Mouse (Mus musculus) heart, embryonic 16.5 days (tissue): ENCODE measurements at regions not wholly inside any gene's neighbourhood (a gene's known extent, or its start where the extent isn't known, plus 50 kb on each side); places are given as distances from the start of the nearest gene placed in this dataset.

ENCODE experiments used
- ATAC-seq: fragments of 200-750 bp; cut with Nextera tagmentation; replicated peaks from 2 replicates; pipeline ENCODE4 v1.8.0; 2017; ENCODE audit warnings: moderate number of reproducible peaks; ENCODE audit not compliant: insufficient read depth, low FRiP score; ENCODE audit errors: extremely low read depth
- H3K27ac ChIP-seq: fragments of 300-500 bp; sonication (generic); 2 replicates; pipeline ENCODE4 v1.5.1; 2014; ENCODE audit warnings: mild to moderate bottlenecking, low read length, control low read depth, moderate library complexity
- H3K27me3 ChIP-seq: fragments of 300-500 bp; sonication (generic); 2 replicates; pipeline ENCODE4 v1.6.1; 2014; ENCODE audit warnings: low read length, mixed read lengths; ENCODE audit not compliant: control insufficient read depth, insufficient read depth
- H3K36me3 ChIP-seq: fragments of 300-500 bp; sonication (generic); 2 replicates; pipeline ENCODE4 v1.6.1; 2014; ENCODE audit not compliant: control insufficient read depth, insufficient read depth
- H3K4me1 ChIP-seq: fragments of 300-500 bp; sonication (generic); 2 replicates; pipeline ENCODE4 v1.6.1; 2014; ENCODE audit warnings: low read length, mixed read lengths; ENCODE audit not compliant: control insufficient read depth, insufficient read depth
- H3K4me2 ChIP-seq: fragments of 300-500 bp; sonication (generic); 2 replicates; pipeline ENCODE4 v1.6.1; 2014; ENCODE audit warnings: low read depth, mild to moderate bottlenecking, control low read depth, low read length
- H3K4me3 ChIP-seq: fragments of 300-500 bp; sonication (generic); 2 replicates; pipeline ENCODE4 v1.5.1; 2014; ENCODE audit warnings: mild to moderate bottlenecking, control low read depth, low read length
- H3K9ac ChIP-seq: fragments of 300-500 bp; sonication (generic); 2 replicates; pipeline ENCODE4 v1.6.1; 2014; ENCODE audit warnings: low read length, control low read depth
- H3K9me3 ChIP-seq: fragments of 300-500 bp; sonication (generic); replicated peaks from 2 replicates; pipeline ENCODE4 v1.6.1; 2016; ENCODE audit warnings: low read length; ENCODE audit not compliant: control insufficient read depth
- WGBS: fragments of 180-500 bp; shearing (Covaris S2); extraction: QIAGEN DNeasy Blood & Tissue Kit; methylation state at CpG from one replicate; pipeline ENCODE4 v1.1.7; 2014; 5-methylcytosine and 5-hydroxymethylcytosine counted together

GRCm38 (mm10) chr17:88346896-88347295 is 93.6 kb upstream of the Foxn2 start:
- no peaks in the 10 kb centered on the region for H3K27me3 ChIP-seq
- H3K4me3 ChIP-seq, result no peak overlapping the region
- H3K27ac ChIP-seq, result no peak overlapping the region
- no peak overlapping the region for H3K4me2 ChIP-seq
- H3K4me1 ChIP-seq, result peaks cover 3% of the 10 kb centered on the region; the same call in 1 of the 2 replicates
- H3K9me3 ChIP-seq, result 0 out of 2 replicates have a peak, but pooled peaks cover 4% of the 10 kb centered on the region
- H3K9ac ChIP-seq, result no peak overlapping the region
- no peak for ATAC-seq
- no peaks in the 10 kb centered on the region for H3K36me3 ChIP-seq
- 72% methylated on average over 3 of the region's 3 CpGs for WGBS

GRCm38 (mm10) chr17:88349825-88350460 is 90.6 kb upstream of the Foxn2 start:
- Histone ChIP-seq H3K27me3 (no peaks in the 10 kb centered on the region), H3K9me3 (peaks cover 4% of the 10 kb centered on the region; the same call in 1 of the 2 replicates)
- 79% methylated on average over 5 of the region's 5 CpGs for WGBS

GRCm38 (mm10) chr17:88350986-88351385 is 89.5 kb upstream of the Foxn2 start:
- no peaks in the 10 kb centered on the region for H3K27me3 ChIP-seq
- no peak overlapping the region for H3K9ac ChIP-seq
- H3K4me1 ChIP-seq, result no peaks in the 10 kb centered on the region
- H3K4me2 ChIP-seq, result no peak overlapping the region
- H3K36me3 ChIP-seq, result no peaks in the 10 kb centered on the region
- peaks cover 4% of the 10 kb centered on the region; the same call in 1 of the 2 replicates for H3K9me3 ChIP-seq
- ATAC-seq, result no peak
- no peak overlapping the region for H3K4me3 ChIP-seq
- H3K27ac ChIP-seq, result no peak overlapping the region
- WGBS, result 62% methylated on average over 5 of the region's 5 CpGs

More at GRCm38 (mm10) chr17:88349825-88350460, 90.6 kb upstream of the Foxn2 start:
- H3K36me3 ChIP-seq, result no peaks in the 10 kb centered on the region
- no peak overlapping the region for H3K27ac ChIP-seq
- no peak for ATAC-seq
- H3K4me3 ChIP-seq, result no peak overlapping the region
- H3K4me1 ChIP-seq, result no peaks in the 10 kb centered on the region
- H3K9ac ChIP-seq, result no peak overlapping the region
- H3K4me2 ChIP-seq, result no peak overlapping the region

GRCm38 (mm10) chr17:88352960-88353359 is 87.6 kb upstream of the Foxn2 start:
- Histone ChIP-seq H3K27me3 (no peaks in the 10 kb centered on the region), H3K9me3 (peaks cover 3% of the 10 kb centered on the region; the same call in 1 of the 2 replicates), H3K4me1 (no peaks in the 10 kb centered on the region), H3K36me3 (no peaks in the 10 kb centered on the region), H3K27ac (no peak overlapping the region), H3K4me2 (no peak overlapping the region), H3K9ac (no peak overlapping the region), H3K4me3 (no peak overlapping the region)
- no peak for ATAC-seq

GRCm38 (mm10) chr17:88361161-88361560 is 79.3 kb upstream of the Foxn2 start:
- H3K9me3 ChIP-seq, result no peaks in the 10 kb centered on the region
- H3K4me2 ChIP-seq, result no peak overlapping the region
- H3K4me1 ChIP-seq, result no peaks in the 10 kb centered on the region
- no peak for ATAC-seq
- H3K9ac ChIP-seq, result no peak overlapping the region
- no peaks in the 10 kb centered on the region for H3K27me3 ChIP-seq
- H3K4me3 ChIP-seq, result no peak overlapping the region
- no peaks in the 10 kb centered on the region for H3K36me3 ChIP-seq
- H3K27ac ChIP-seq, result no peak overlapping the region
- 66% methylated on average over 2 of the region's 2 CpGs for WGBS

- WGBS, result 83% methylated on average over 11 of the region's 11 CpGs
Observed at GRCm38 (mm10) chr17:88362404-88362803, 78.1 kb upstream of the Foxn2 start.

GRCm38 (mm10) chr17:88367876-88368275 is 72.6 kb upstream of the Foxn2 start:
- Histone ChIP-seq H3K27me3 (no peaks in the 10 kb centered on the region), H3K27ac (no peak overlapping the region), H3K36me3 (no peaks in the 10 kb centered on the region), H3K9ac (no peak overlapping the region), H3K9me3 (no peaks in the 10 kb centered on the region), H3K4me3 (no peak overlapping the region), H3K4me2 (no peak overlapping the region), H3K4me1 (no peaks in the 10 kb centered on the region)
- 61% methylated on average over 5 of the region's 5 CpGs for WGBS
- ATAC-seq, result no peak

More at GRCm38 (mm10) chr17:88362404-88362803, 78.1 kb upstream of the Foxn2 start:
- H3K4me3 ChIP-seq, result no peak overlapping the region
- H3K9me3 ChIP-seq, result no peaks in the 10 kb centered on the region
- H3K36me3 ChIP-seq, result no peaks in the 10 kb centered on the region
- H3K27ac ChIP-seq, result no peak overlapping the region
- H3K4me1 ChIP-seq, result no peaks in the 10 kb centered on the region
- no peak overlapping the region for H3K9ac ChIP-seq
- H3K4me2 ChIP-seq, result no peak overlapping the region
- H3K27me3 ChIP-seq, result no peaks in the 10 kb centered on the region
- no peak for ATAC-seq

- no peak overlapping the region for H3K4me2 ChIP-seq
- no peak overlapping the region for H3K9ac ChIP-seq
- no peaks in the 10 kb centered on the region for H3K27me3 ChIP-seq
- no peak overlapping the region for H3K27ac ChIP-seq
- H3K9me3 ChIP-seq, result no peaks in the 10 kb centered on the region
- no peaks in the 10 kb centered on the region for H3K4me1 ChIP-seq
- H3K36me3 ChIP-seq, result no peaks in the 10 kb centered on the region
- no peak overlapping the region for H3K4me3 ChIP-seq
- WGBS, result 74% methylated on average over 8 of the region's 8 CpGs
- ATAC-seq, result no peak
Observed at GRCm38 (mm10) chr17:88369971-88370370, 70.5 kb upstream of the Foxn2 start.

- no peak for ATAC-seq
- Histone ChIP-seq H3K36me3 (no peaks in the 10 kb centered on the region), H3K4me2 (no peak overlapping the region), H3K9me3 (no peaks in the 10 kb centered on the region), H3K27me3 (no peaks in the 10 kb centered on the region), H3K4me1 (no peaks in the 10 kb centered on the region), H3K9ac (no peak overlapping the region), H3K4me3 (no peak overlapping the region), H3K27ac (no peak overlapping the region)
- 60% methylated on average over 9 of the region's 9 CpGs for WGBS
Observed at GRCm38 (mm10) chr17:88370676-88371075, 69.8 kb upstream of the Foxn2 start.
